Mouse (Mus musculus) stomach, postnatal 0 days (tissue): ENCODE data around the gene Vac14. TPM values are rescaled to one million over a fixed set of nuclear protein-coding genes. Genes with fewer than 3 reads are reported as not detected.
A peak's percentile ranks its signal among the peaks of the same experiment; 100 is the strongest.

ENCODE experiments used
- ATAC-seq: fragments of 200-750 bp; cut with Nextera tagmentation; 2 replicates; pipeline ENCODE4 v1.8.0; 2017; ENCODE audit not compliant: low FRiP score, low TSS enrichment
- DNase-seq: peaks from one replicate; pipeline ENCODE4 v3.0.0-alpha.2; 2016; ENCODE audit warnings: low spot score
- H3K27ac ChIP-seq: fragments of 300-500 bp; sonication (generic); replicated peaks from 2 replicates; pipeline ENCODE4 v1.5.1; 2014; ENCODE audit warnings: mild to moderate bottlenecking, control low read depth
- H3K27me3 ChIP-seq: fragments of 300-500 bp; sonication (generic); 2 replicates; pipeline ENCODE4 v1.6.1; 2014; ENCODE audit warnings: low read length; ENCODE audit not compliant: control insufficient read depth, insufficient read depth
- H3K36me3 ChIP-seq: fragments of 300-500 bp; sonication (generic); 2 replicates; pipeline ENCODE4 v1.6.1; 2014; ENCODE audit warnings: low read length, mixed read lengths; ENCODE audit not compliant: control insufficient read depth, insufficient read depth
- H3K4me1 ChIP-seq: fragments of 300-500 bp; sonication (generic); replicated peaks from 2 replicates; pipeline ENCODE4 v1.6.1; 2014; ENCODE audit warnings: antibody characterized with exemption; ENCODE audit not compliant: control insufficient read depth, insufficient read depth
- H3K4me2 ChIP-seq: fragments of 300-500 bp; sonication (generic); replicated peaks from 2 replicates; pipeline ENCODE4 v1.6.1; 2014; ENCODE audit warnings: low read depth, mild to moderate bottlenecking, control low read depth, moderate library complexity
- H3K4me3 ChIP-seq: fragments of 300-500 bp; sonication (generic); 2 replicates; pipeline ENCODE4 v1.5.1; 2014; ENCODE audit warnings: low read depth, low read length, control low read depth
- H3K9ac ChIP-seq: fragments of 300-500 bp; sonication (generic); 2 replicates; pipeline ENCODE4 v1.6.1; 2014; ENCODE audit warnings: mild to moderate bottlenecking, low read length, control low read depth, mixed read lengths
- H3K9me3 ChIP-seq: fragments of 300-500 bp; sonication (generic); 2 replicates; pipeline ENCODE4 v1.6.1; 2016; ENCODE audit warnings: low read length; ENCODE audit not compliant: control insufficient read depth
- CTCF ChIP-seq: IDR thresholded peaks from 2 replicates; pipeline ENCODE4 v1.5.1; 2016; ENCODE audit warnings: antibody characterized with exemption, low read depth, mild to moderate bottlenecking, moderate library complexity
- EP300 ChIP-seq: optimal IDR thresholded peaks from 2 replicates; pipeline ENCODE3; 2016; ENCODE audit warnings: antibody characterized with exemption
- WGBS: fragments of 180-500 bp; shearing (Covaris S2); extraction: QIAGEN DNeasy Blood & Tissue Kit; methylation state at CpG from one replicate; pipeline ENCODE4 v1.1.7; 2014; 5-methylcytosine and 5-hydroxymethylcytosine counted together
- polyA plus RNA-seq: library from polyadenylated mRNA; unstranded; fragments of >200 nt; fragmentation: Nextera tagmentation; extraction: Ambion mirVana; gene quantifications from 2 replicates; pipeline ENCODE4 v1.2.1, GENCODE M21; 2015

Gene Vac14
- 7.7 and 9.5 TPM in 2 replicates for polyA plus RNA-seq

DNA sequence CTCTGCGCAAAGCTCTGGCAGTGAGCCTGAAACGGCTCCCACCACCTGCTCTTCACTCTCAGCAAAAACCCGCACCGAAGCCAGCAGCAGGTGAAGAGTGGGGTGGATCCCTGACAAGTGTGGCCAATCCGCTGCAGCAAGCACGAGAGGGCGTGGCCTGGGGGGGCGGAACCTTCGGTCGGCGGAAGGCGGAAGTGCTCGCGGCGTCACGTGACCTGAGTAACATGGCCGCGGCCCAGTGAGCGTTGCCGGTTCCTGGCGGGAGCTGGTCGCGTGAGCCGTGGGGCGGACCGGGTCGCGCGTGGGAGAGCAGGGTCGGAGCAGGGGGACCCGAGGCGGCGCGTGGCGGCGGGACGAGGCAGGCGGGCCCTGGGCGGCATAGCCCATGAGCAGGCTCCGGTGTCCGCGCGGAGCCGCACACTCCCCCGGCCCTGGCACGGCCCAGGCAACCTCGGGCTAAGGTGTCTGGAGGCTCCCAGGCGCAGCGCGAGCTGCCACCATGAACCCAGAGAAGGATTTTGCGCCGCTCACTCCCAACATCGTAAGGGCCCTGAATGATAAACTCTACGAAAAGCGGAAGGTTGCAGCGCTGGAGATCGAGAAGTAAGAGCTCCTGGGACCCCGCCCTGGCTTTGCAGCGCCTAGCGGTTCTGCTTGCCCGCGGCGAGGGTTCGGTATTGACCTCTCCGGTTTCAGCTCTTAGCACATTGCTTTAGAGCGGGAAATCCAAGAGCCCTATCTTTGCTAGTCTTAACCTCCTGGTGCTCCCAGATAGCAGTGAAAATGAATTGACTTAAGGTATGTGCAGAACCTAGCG is at the start of gene Vac14:
Gene Vac14 (plus strand): TSS at position 195 of the 817 bp plus-strand sequence.
- ATAC-seq (peak; percentile 97), DNase-seq (peak; percentile 99)
- peak within 1 kb of the TSS; percentile 82 for H3K4me2 ChIP-seq
- no peaks in the 10 kb centered on the region for H3K36me3 ChIP-seq
- no peak within 1 kb of the TSS; the same call in 1 of the 2 replicates for H3K27ac ChIP-seq
- H3K9ac ChIP-seq, result peak within 1 kb of the TSS; percentile 80
- 0 out of 2 replicates have a peak, but pooled peaks cover 3% of the 10 kb centered on the region for H3K4me1 ChIP-seq
- H3K4me3 ChIP-seq, result peak within 1 kb of the TSS; percentile 88
- H3K9me3 ChIP-seq, result no peaks in the 10 kb centered on the region
- under 1% methylated on average over 61 of the region's 67 CpGs for WGBS
- H3K27me3 ChIP-seq, result no peaks in the 10 kb centered on the region
- TF ChIP-seq EP300 (no peak), CTCF (no peak; the same call in 1 of the 2 replicates)

DNA sequence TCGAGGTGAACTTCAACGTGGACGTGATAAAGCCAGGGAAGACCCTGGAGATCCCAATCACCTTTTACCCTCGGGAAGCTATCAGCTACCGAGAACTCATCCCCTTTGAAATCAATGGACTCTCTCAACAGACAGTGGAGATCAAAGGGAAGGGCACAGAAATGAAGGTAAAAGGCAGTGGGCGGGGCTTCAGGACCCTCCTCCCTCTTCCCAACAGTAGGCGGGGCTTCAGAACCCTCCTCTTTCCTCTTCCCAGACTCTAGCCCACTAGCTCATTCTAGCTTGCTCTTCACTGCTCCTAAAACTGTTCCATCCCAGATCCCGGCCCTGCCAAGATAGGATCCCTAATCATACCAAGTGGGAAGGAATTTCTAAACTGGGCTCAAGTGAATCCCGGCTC is 25.7 kb upstream of the Vac14 start:
- DNase-seq (no peak), ATAC-seq (no peak)
- 84% methylated on average over 8 of the region's 9 CpGs for WGBS
- no peaks in the 10 kb centered on the region for H3K9me3 ChIP-seq
- no peak overlapping the region for H3K9ac ChIP-seq
- no peaks in the 10 kb centered on the region for H3K27me3 ChIP-seq
- H3K4me2 ChIP-seq, result no peak overlapping the region
- no peak for TF ChIP-seq CTCF
- TF ChIP-seq EP300, result no peak
- no peaks in the 10 kb centered on the region for H3K4me1 ChIP-seq
- H3K27ac ChIP-seq, result no peak overlapping the region
- no peak overlapping the region for H3K4me3 ChIP-seq
- H3K36me3 ChIP-seq, result no peaks in the 10 kb centered on the region

DNA sequence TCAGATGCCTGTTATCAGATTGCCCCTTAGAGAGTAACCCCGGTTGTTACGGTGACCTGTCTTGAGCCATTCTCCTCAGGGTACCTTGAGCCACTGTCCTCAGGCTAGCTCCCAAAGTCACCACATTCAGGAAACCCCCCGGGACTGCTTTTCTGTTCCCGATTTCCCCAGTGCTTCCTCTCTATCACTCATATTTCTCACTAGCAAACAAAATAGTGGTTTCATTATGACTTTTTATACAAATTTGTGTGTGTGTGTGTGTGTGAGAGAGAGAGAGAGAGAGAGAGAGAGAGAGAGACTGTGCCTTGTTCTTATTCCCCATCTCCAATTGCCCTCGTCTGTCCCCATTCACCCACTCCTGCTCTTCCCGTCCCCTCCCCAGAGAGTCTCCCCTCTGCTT is 24.2 kb upstream of the Vac14 start:
- H3K4me3 ChIP-seq, result no peak overlapping the region
- TF ChIP-seq EP300, result no peak
- no peak for TF ChIP-seq CTCF
- no peaks in the 10 kb centered on the region for H3K27me3 ChIP-seq
- DNase-seq (no peak), ATAC-seq (no peak)
- H3K4me2 ChIP-seq, result no peak overlapping the region
- H3K36me3 ChIP-seq, result no peaks in the 10 kb centered on the region
- no peak overlapping the region for H3K27ac ChIP-seq
- WGBS, result 75% methylated on average over 6 of the region's 6 CpGs
- H3K9me3 ChIP-seq, result no peaks in the 10 kb centered on the region
- no peak overlapping the region for H3K9ac ChIP-seq
- H3K4me1 ChIP-seq, result no peaks in the 10 kb centered on the region

DNA sequence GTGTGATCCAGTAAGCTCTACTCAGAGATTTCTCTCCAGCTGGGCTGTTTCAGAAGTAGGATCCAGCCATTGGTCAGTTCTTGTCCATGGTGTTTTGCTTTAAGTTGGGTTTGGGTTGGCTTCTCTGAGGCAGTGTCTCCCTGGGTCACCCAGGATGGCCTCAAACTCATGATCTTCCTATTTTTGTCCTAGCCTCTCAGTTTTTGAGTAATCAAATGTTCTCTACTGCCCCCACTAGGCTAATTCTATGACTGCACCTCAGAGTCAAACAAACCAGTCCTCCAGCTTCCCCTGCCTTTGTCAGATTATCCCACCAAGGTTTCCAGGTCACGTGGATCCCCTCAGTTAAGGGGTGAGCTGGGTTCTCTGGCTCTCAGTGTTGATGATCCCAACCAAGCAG is 13.8 kb upstream of the Vac14 start:
- Histone ChIP-seq H3K9me3 (no peaks in the 10 kb centered on the region), H3K27ac (no peak overlapping the region), H3K27me3 (no peaks in the 10 kb centered on the region), H3K4me1 (no peaks in the 10 kb centered on the region), H3K9ac (no peak overlapping the region), H3K4me2 (no peak overlapping the region), H3K36me3 (no peaks in the 10 kb centered on the region), H3K4me3 (no peak overlapping the region)
- 4% methylated on average over 1 of the region's 1 CpGs for WGBS
- DNase-seq (no peak), ATAC-seq (no peak)
- peak; percentile 73 for TF ChIP-seq CTCF
- no peak for TF ChIP-seq EP300

DNA sequence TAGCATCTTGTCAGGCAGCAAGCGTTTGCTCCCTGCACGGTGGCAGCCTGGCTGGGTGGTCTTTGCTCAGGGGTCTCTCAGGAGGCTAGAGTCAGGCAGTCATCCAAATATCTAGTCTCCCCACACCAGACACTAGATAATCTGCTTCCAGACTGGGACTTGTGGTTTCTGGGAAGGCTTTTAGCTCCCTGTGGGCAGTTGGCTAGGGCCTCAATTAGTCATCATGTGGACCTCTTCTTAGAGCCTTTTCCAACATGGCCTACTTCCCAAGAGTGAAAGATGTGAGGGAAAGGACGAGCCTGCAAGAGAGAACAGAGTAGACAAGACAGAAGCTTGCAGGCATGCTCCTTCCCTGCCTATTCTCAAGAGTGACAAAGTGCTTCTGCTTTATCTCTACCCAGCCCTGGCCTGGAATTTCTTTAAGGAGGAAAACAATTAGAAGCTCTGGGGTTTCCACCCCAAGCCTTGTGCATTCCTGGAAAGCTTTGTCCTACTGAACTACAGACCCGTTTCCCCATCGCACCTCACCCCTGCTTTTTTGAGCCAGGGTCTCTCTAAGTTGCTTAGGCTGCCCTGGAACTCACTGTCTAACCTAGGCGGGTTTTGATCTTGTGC is 12.9 kb upstream of the Vac14 start:
- TF ChIP-seq CTCF, result no peak
- TF ChIP-seq EP300, result no peak
- Histone ChIP-seq H3K27ac (no peak overlapping the region), H3K9me3 (no peaks in the 10 kb centered on the region), H3K27me3 (no peaks in the 10 kb centered on the region), H3K36me3 (no peaks in the 10 kb centered on the region), H3K4me2 (no peak overlapping the region), H3K4me1 (no peaks in the 10 kb centered on the region), H3K9ac (no peak overlapping the region), H3K4me3 (no peak overlapping the region)
- WGBS, result 44% methylated on average over 6 of the region's 6 CpGs
- DNase-seq, result no peak
- ATAC-seq, result no peak

DNA sequence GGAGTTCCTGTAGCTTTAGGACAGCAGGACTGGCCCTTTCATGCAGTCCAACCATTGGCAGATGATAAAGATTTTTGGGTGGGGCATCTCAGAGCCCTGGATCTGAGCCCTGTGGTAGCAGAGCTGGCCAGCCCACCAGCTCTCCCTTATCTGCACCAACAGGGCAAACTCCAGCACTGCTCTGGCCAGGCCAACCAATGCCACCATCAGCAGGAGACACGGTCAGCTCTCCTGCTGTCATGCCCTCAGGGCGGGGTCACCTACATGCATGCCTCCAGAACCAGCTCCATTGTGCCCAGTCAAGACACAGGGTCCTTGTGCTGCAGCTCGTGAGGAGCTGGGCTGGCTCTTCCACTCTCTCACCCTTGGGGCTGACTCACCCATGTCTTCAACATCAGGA is 2.7 kb upstream of the Vac14 start:
- WGBS, result 65% methylated on average over 3 of the region's 3 CpGs
- no peak overlapping the region for H3K4me3 ChIP-seq
- no peaks in the 10 kb centered on the region for H3K27me3 ChIP-seq
- no peak for TF ChIP-seq EP300
- no peak for TF ChIP-seq CTCF
- DNase-seq (no peak), ATAC-seq (no peak)
- H3K9me3 ChIP-seq, result no peaks in the 10 kb centered on the region
- H3K9ac ChIP-seq, result no peak overlapping the region
- no peaks in the 10 kb centered on the region for H3K36me3 ChIP-seq
- H3K4me1 ChIP-seq, result 0 out of 2 replicates have a peak, but pooled peaks cover 3% of the 10 kb centered on the region
- no peak overlapping the region for H3K4me2 ChIP-seq
- H3K27ac ChIP-seq, result no peak overlapping the region
